Mouse (Mus musculus) left cerebral cortex, adult 2 months (tissue): ENCODE measurements at regions not wholly inside any gene's neighbourhood (a gene's known extent, or its start where the extent isn't known, plus 50 kb on each side); places are given as distances from the start of the nearest gene placed in this dataset.
"Not testable (repeated sequence)": the region's sequence is repeated elsewhere in the genome, so short reads cannot be mapped to it uniquely, and the experiment has no call there.

Experiments
- DNase-seq, 2 experiments: peaks; one replicate each; pipeline ENCODE4 v3.0.0; 2021 to 2022; ENCODE audit warnings: low spot score in 2 of 2, mixed read lengths in 1 of 2; ENCODE audit errors: extremely low spot score in 1 of 2
- H3K27ac ChIP-seq: fragments of 200-600 bp; 2 replicates; pipeline ENCODE4 v1.8.1; 2022
- H3K4me3 ChIP-seq: fragments of 200-600 bp; 2 replicates; pipeline ENCODE4 v1.8.1; 2022
- CTCF ChIP-seq: fragments of 200-600 bp; IDR thresholded peaks from 2 replicates; pipeline ENCODE4 v1.8.1; 2022; ENCODE audit warnings: antibody characterized with exemption, mild to moderate bottlenecking, moderate library complexity
- intact Hi-C: fragments of 180-260 bp; cut with DNase I; formaldehyde crosslinking; loops from one replicate; pipeline ENCODE4 v1.15.1; 2025

- intact Hi-C loops, H3K27ac ChIP-seq: not testable (repeated sequence)
Measured at GRCm38 (mm10) chrX:65778656-65779370, 525.2 kb downstream of the 4930447F04Rik start.

GRCm38 (mm10) chrX:65769861-65770260, 534.2 kb downstream of the 4930447F04Rik start:
- TF ChIP-seq CTCF: no peak
- DNase-seq: no peak
- intact Hi-C loops: no loop called here
- H3K4me3 ChIP-seq: no peak overlapping the region
- no peak overlapping the region for H3K27ac ChIP-seq

More at GRCm38 (mm10) chrX:65778656-65779370, 525.2 kb downstream of the 4930447F04Rik start:
- DNase-seq, H3K4me3 ChIP-seq: not testable (repeated sequence)

GRCm38 (mm10) chrX:65734577-65734976, 569.4 kb downstream of the 4930447F04Rik start:
- H3K4me3 ChIP-seq: no peak overlapping the region
- peak; percentile 70 for TF ChIP-seq CTCF
- H3K27ac ChIP-seq: no peak overlapping the region
- intact Hi-C loops: loop anchor here (2.0 kb wide), 1 partner anchor 918 kb away; no protein-coding TSS in a partner anchor
- peak in 1 of 2 experiments; percentile 12 for DNase-seq

GRCm38 (mm10) chrX:65715562-65715961, 588.5 kb downstream of the 4930447F04Rik start:
- H3K4me3 ChIP-seq: no peak overlapping the region
- peak; percentile 43 for TF ChIP-seq CTCF
- no peak overlapping the region for H3K27ac ChIP-seq
- intact Hi-C loops: loop anchor here (5.0 kb wide), 1 partner anchor 1418 kb away; no protein-coding TSS in a partner anchor
- no peak for DNase-seq
